Mouse (Mus musculus) heart, adult 2 months (tissue): ENCODE measurements at regions not wholly inside any gene's neighbourhood (a gene's known extent, or its start where the extent isn't known, plus 50 kb on each side); places are given as distances from the start of the nearest gene placed in this dataset.

Experiments used
- DNase-seq, 2 experiments: peaks; one replicate each; pipeline ENCODE4 v3.0.0; 2021
- H3K27ac ChIP-seq: fragments of 200-600 bp; 2 replicates; pipeline ENCODE4 v1.8.1; 2022
- H3K27me3 ChIP-seq: fragments of 200-500 bp; 2 replicates; pipeline ENCODE4 v1.6.1; 2012; ENCODE audit warnings: mild to moderate bottlenecking, low read length, inconsistent platforms, mixed read lengths; ENCODE audit not compliant: control insufficient read depth, insufficient read depth
- H3K36me3 ChIP-seq: fragments of 200-500 bp; 2 replicates; pipeline ENCODE4 v1.6.1; 2012; ENCODE audit warnings: low read length, inconsistent platforms; ENCODE audit not compliant: control insufficient read depth, insufficient read depth
- H3K4me1 ChIP-seq: fragments of 200-500 bp; 2 replicates; pipeline ENCODE4 v1.6.1; 2011; ENCODE audit warnings: low read length; ENCODE audit not compliant: control insufficient read depth, insufficient read depth
- H3K4me3 ChIP-seq: fragments of 200-600 bp; 2 replicates; pipeline ENCODE4 v1.8.1; 2022
- H3K79me2 ChIP-seq: fragments of 200-500 bp; replicated peaks from 2 replicates; pipeline ENCODE4 v1.6.1; 2012; ENCODE audit warnings: mild to moderate bottlenecking, inconsistent platforms, low read length, moderate library complexity, mixed read lengths; ENCODE audit not compliant: control insufficient read depth, insufficient read depth
- H3K9ac ChIP-seq: fragments of 200-500 bp; 2 replicates; pipeline ENCODE4 v1.6.1; 2012; ENCODE audit warnings: low read depth, mild to moderate bottlenecking, control low read depth, inconsistent platforms, low read length, mixed read lengths
- CTCF ChIP-seq: fragments of 200-600 bp; IDR thresholded peaks from 2 replicates; pipeline ENCODE4 v1.8.1; 2022; ENCODE audit warnings: antibody characterized with exemption, mild to moderate bottlenecking, moderate library complexity
- EP300 ChIP-seq: fragments of 200-500 bp; IDR thresholded peaks from 2 replicates; pipeline ENCODE4 v1.6.1; 2011; ENCODE audit warnings: low read depth, low read length, control low read depth; ENCODE audit not compliant: insufficient read depth
- POLR2A ChIP-seq: fragments of 200-500 bp; IDR thresholded peaks from 2 replicates; pipeline ENCODE4 v1.6.1; 2011; ENCODE audit warnings: mild to moderate bottlenecking, low read depth, low read length, control low read depth; ENCODE audit not compliant: insufficient read depth
- WGBS: fragments of 180-500 bp; shearing (Covaris S2); methylation state at CpG from one replicate; pipeline ENCODE4 v1.1.7; 2018; 5-methylcytosine and 5-hydroxymethylcytosine counted together
- intact Hi-C: fragments of 180-260 bp; cut with DNase I; formaldehyde crosslinking; loops from one replicate; pipeline ENCODE4 v1.15.1; 2025

- H3K4me1 ChIP-seq: no peaks in the 10 kb centered on the region; the same call in 1 of the 2 replicates
- peak overlapping the region; percentile 30; the same call in 1 of the 2 replicates for H3K27ac ChIP-seq
- intact Hi-C loops: no loop called here
- H3K9ac ChIP-seq: no peak overlapping the region
- TF ChIP-seq EP300 (no peak), CTCF (no peak), POLR2A (no peak)
- no peaks in the 10 kb centered on the region for H3K27me3 ChIP-seq
- 75% methylated on average over 4 of the region's 4 CpGs for WGBS
- no peaks in the 10 kb centered on the region for H3K36me3 ChIP-seq
- H3K79me2 ChIP-seq: no peaks in the 10 kb centered on the region
- H3K4me3 ChIP-seq: no peak overlapping the region
- DNase-seq: no peak
Observed at GRCm38 (mm10) chr14:105505261-105505660, 246.9 kb downstream of the Ndfip2 start.

GRCm38 (mm10) chr14:105504376-105504775 lies 246.0 kb downstream of the Ndfip2 start:
- Histone ChIP-seq H3K27ac (peak overlapping the region; percentile 38; the same call in 1 of the 2 replicates), H3K4me3 (no peak overlapping the region), H3K79me2 (no peaks in the 10 kb centered on the region), H3K36me3 (no peaks in the 10 kb centered on the region), H3K9ac (no peak overlapping the region), H3K4me1 (peaks cover under 1% of the 10 kb centered on the region; the same call in 1 of the 2 replicates), H3K27me3 (no peaks in the 10 kb centered on the region)
- intact Hi-C loops: no loop called here
- no peak for DNase-seq
- TF ChIP-seq EP300: no peak
- TF ChIP-seq POLR2A: no peak
- 75% methylated on average over 3 of the region's 3 CpGs for WGBS

GRCm38 (mm10) chr14:105503806-105504205 lies 245.4 kb downstream of the Ndfip2 start:
- H3K27ac ChIP-seq: no peak overlapping the region; the same call in 1 of the 2 replicates
- intact Hi-C loops: no loop called here
- no peak for DNase-seq
- WGBS: 90% methylated on average over 5 of the region's 5 CpGs
- peaks cover 3% of the 10 kb centered on the region; the same call in 1 of the 2 replicates for H3K4me1 ChIP-seq
- no peak overlapping the region for H3K9ac ChIP-seq
- no peaks in the 10 kb centered on the region for H3K27me3 ChIP-seq
- H3K36me3 ChIP-seq: no peaks in the 10 kb centered on the region
- H3K4me3 ChIP-seq: no peak overlapping the region
- TF ChIP-seq EP300: no peak
- no peak for TF ChIP-seq POLR2A
- no peak for TF ChIP-seq CTCF
- no peaks in the 10 kb centered on the region for H3K79me2 ChIP-seq

- H3K9ac ChIP-seq: no peak overlapping the region
- 59% methylated on average over 11 of the region's 11 CpGs for WGBS
- intact Hi-C loops: no loop called here
Observed at GRCm38 (mm10) chr14:105502633-105502975, 244.2 kb downstream of the Ndfip2 start.

GRCm38 (mm10) chr14:105501792-105502632 lies 243.6 kb downstream of the Ndfip2 start:
- no peaks in the 10 kb centered on the region for H3K79me2 ChIP-seq
- peaks cover 5% of the 10 kb centered on the region; the same call in 1 of the 2 replicates for H3K4me1 ChIP-seq
- no peak overlapping the region for H3K9ac ChIP-seq
- no peak overlapping the region; the same call in 1 of the 2 replicates for H3K27ac ChIP-seq
- intact Hi-C loops: no loop called here
- no peaks in the 10 kb centered on the region for H3K36me3 ChIP-seq
- TF ChIP-seq POLR2A: no peak
- TF ChIP-seq CTCF: no peak
- no peak for TF ChIP-seq EP300
- no peak overlapping the region for H3K4me3 ChIP-seq
- H3K27me3 ChIP-seq: no peaks in the 10 kb centered on the region
- 45% methylated on average over 21 of the region's 21 CpGs for WGBS
- DNase-seq: no peak

More at GRCm38 (mm10) chr14:105502633-105502975, 244.2 kb downstream of the Ndfip2 start:
- DNase-seq: no peak
- Histone ChIP-seq H3K36me3 (no peaks in the 10 kb centered on the region), H3K27ac (no peak overlapping the region; the same call in 1 of the 2 replicates), H3K4me1 (peaks cover 5% of the 10 kb centered on the region; the same call in 1 of the 2 replicates), H3K79me2 (no peaks in the 10 kb centered on the region), H3K4me3 (no peak overlapping the region), H3K27me3 (no peaks in the 10 kb centered on the region)
- TF ChIP-seq POLR2A (no peak), EP300 (no peak), CTCF (no peak)

DNA sequence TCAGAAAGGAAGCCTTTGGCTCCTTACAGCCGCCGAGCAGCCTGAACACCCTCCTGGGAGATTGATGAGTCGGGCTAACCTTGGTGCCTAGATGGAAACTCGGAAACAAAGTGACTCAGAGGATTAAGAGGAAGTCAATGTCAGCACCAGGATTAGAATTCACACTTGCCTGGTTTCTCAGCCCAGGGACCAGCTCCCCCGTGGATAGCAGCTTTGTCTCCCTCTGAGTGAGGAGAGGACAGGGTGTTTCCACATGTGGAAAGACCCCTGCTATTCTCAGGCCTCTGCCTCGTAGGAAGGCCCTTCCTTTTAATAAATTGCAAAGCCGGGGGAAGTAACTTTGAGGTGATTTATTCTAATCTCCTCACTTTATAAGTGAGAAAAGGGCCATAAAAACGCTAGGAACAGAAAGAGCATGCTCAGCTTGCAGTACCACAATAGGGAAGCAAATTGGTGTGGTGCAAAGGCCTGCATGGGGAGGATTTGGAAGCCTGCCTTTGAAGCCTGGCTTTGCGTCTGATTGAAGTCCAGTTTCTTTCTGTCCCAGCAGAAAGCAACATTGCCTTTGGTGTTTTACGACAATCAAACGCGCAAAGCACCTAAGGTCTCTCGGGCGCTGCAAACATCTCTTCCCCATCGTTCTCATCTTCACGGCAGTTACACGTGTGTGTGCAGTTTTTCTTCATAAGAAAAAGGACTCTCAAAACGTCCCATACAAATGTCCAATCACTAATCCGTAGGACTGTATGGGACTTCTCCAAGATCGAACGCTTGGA lies 242.8 kb downstream of the Ndfip2 start:
- Histone ChIP-seq H3K4me1 (peaks cover 5% of the 10 kb centered on the region; the same call in 1 of the 2 replicates), H3K27me3 (no peaks in the 10 kb centered on the region), H3K36me3 (no peaks in the 10 kb centered on the region), H3K79me2 (no peaks in the 10 kb centered on the region), H3K27ac (peak overlapping the region; percentile 11; the same call in 1 of the 2 replicates), H3K9ac (no peak overlapping the region), H3K4me3 (no peak overlapping the region)
- 51% methylated on average over 21 of the region's 21 CpGs for WGBS
- intact Hi-C loops: no loop called here
- TF ChIP-seq CTCF (no peak), EP300 (no peak), POLR2A (no peak)
- peak in 1 of 2 experiments; percentile 19 for DNase-seq
